Mouse (Mus musculus): ENCODE data around the gene Adam26a. TPM values are rescaled to one million over a fixed set of nuclear protein-coding genes. Genes with fewer than 3 reads are reported as not detected.

Adam26a gene
- not detected for polyA plus RNA-seq (2014; fragmentation: Illumina TruSeq; extraction: RNeasy Lipid Tissue Mini Kit (QIAGEN cat#74804); ENCODE audit: insufficient read depth, low read depth, low replicate concordance)

DNA sequence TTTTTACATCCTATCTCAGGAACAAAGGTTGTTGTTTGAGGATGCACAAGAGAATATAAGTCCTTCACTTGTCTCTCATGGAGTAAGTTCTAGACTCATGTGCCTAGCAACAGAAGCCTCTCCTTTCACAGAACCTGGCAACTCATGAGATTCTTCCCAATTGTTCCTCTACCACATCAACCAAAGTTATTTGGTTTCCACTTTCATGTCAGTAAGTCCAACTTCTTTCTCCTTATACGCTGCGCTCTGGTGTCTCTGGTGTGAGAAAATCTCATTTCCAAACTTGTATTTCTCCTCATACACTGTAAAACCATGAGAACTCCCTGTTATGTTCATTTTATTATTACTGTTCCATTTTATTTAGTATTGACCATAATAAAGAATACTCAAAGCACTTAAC lies at the start of gene Adam26a:
Adam26a (minus strand) TSS at position 101 of the 400 bp plus-strand sequence.

DNA sequence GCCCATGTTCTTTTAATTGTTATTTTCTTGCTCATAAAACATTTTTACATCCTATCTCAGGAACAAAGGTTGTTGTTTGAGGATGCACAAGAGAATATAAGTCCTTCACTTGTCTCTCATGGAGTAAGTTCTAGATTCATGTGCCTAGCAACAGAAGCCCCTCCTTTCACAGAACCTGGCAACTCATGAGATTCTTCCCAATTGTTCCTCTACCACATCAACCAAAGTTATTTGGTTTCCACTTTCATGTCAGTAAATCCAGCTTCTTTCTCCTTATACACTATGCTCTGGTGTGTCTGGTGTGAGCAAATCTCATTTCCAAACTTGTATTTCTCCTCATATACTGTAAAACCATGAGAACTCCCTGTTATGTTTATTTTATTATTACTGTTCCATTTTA lies 48.5 kb downstream of the Adam26a start, which contains the start of gene Adam26b:
Adam26b (minus strand) TSS at position 101 of the 400 bp plus-strand sequence.

Other genes starting within 250 kb of the Adam26a start
- not detected for gene Adam26b, start 48.6 kb downstream of the Adam26a start, polyA plus RNA-seq (2014; fragmentation: Illumina TruSeq; extraction: RNeasy Lipid Tissue Mini Kit (QIAGEN cat#74804); ENCODE audit: insufficient read depth, low read depth, low replicate concordance)
- not detected for gene Gm5346, start 50.6 kb upstream of the Adam26a start, polyA plus RNA-seq (2014; fragmentation: Illumina TruSeq; extraction: RNeasy Lipid Tissue Mini Kit (QIAGEN cat#74804); ENCODE audit: insufficient read depth, low read depth, low replicate concordance)
- not detected for gene Adam34, start 133.3 kb upstream of the Adam26a start, polyA plus RNA-seq (2014; fragmentation: Illumina TruSeq; extraction: RNeasy Lipid Tissue Mini Kit (QIAGEN cat#74804); ENCODE audit: insufficient read depth, low read depth, low replicate concordance)